Mouse (Mus musculus): Measurements from ENCODE around the gene Pla2g2c. TPM values are rescaled to one million over a fixed set of nuclear protein-coding genes. Genes with fewer than 3 reads are reported as not detected.

Pla2g2c gene
- polyA plus RNA-seq (2012; rRNA removed; ENCODE audit: low replicate concordance), result not detected in 2 replicates

DNA sequence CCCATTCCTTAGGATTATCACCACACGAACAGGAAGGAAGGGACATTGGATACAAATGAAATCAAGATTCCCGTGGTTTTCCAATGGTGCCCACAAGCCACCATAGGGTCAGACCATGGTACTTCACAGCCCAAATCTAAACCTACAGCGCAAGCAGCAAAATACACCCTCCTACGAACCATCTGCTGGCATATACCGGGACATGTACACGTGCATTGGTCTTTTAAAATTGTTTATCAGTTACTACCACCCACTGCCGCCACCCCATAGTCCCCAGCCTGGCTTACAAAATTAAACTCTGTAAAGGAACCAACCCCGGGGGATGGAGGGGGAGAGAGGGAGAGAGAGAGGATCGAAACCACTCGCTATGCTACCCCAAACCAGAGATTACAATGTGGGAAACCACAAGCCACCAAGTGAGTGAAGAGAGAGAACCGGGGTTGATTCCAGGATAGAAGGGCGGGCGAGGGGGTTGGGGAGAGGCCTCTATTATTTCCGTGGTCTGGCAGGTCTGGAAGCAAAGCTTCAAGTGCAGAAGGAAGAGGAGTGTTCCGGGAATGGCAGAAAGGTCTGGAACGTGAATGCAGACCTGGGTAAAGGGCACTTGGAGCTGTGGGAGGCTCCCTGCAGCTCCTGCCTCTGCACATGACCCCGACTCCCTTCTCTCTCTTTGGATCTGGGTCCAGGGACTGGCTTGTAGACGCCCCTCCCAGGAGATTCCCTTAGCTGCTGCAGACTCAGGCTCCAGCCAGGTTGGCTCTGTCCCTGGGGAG lies at the start of gene Pla2g2c:
Pla2g2c (plus strand) TSS at position 439 of the 773 bp plus-strand sequence.

DNA sequence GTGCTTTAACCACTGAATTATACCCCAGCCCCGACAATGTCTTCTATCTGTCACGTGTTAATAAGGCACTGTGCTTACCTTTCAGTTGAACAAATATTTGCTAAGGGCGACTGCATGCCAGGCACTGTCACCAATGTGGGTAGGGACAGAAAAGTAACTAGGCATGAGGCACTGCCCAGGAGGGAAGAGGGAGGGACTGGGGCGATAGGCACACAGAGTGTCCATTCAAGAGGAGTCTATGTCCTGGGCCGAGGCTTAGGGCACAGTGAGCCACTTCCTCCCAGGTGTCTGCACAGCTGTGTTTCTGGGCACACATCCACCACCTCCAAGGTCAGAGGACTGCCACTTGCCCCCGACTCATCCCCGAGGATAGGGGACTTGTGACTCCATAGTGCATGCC lies 12.4 kb downstream of the Pla2g2c start, which contains the start of gene Ubxn10:
Ubxn10 (minus strand) TSS at position 137 of the 400 bp plus-strand sequence.

DNA sequence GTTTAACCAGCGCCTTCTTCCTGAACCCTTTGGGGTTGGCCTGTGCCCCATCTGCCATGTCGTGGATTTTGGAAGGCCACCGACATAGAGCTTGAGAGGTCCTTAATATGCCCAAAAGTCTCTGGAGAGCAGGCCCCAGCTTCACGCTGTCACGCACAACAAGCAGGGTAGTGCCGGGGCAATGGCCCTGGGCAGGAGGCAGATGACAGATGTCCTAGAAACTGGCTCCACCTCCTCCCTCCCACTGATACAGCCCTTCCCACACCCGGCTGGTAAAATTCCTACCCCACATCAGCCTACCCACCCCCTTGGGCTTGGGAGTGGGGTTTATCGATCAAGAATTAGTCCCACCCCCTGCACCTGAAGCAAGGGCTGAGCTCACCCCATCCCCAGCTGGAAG lies 32.8 kb downstream of the Pla2g2c start, which contains the start of gene Pla2g2f:
Pla2g2f (minus strand) TSS at position 211 of the 400 bp plus-strand sequence.

DNA sequence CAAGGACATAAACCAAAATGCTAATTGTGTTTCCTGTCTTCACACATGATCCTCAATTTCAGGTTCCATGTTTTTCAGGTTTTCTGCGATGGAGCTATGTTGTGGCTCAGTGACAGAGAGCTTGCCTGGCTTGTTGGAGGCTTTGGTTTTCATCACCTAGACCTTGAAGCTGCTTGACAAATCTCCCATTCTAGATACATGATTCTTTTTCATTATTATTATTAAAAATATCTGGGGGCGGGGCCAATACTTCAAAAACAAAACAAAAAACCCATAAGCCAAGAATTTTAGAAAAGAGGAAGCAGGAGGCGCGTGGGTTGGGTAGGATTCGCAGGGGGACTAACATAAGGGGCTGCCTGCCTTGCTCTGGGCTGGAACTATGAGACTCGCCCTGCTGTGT lies 50.8 kb downstream of the Pla2g2c start, which contains the start of gene Pla2g2d:
Pla2g2d (plus strand) TSS at position 301 of the 400 bp plus-strand sequence.

Other genes starting within 250 kb of the Pla2g2c start
- gene Vwa5b1, start 88.9 kb upstream of the Pla2g2c start, polyA plus RNA-seq (2012; rRNA removed; ENCODE audit: low replicate concordance), result not detected in 2 replicates
- 0.56 and 0.65 TPM in 2 replicates for gene Ubxn10, start 12.4 kb downstream of the Pla2g2c start, polyA plus RNA-seq (2012; rRNA removed; ENCODE audit: low replicate concordance)
- gene Pla2g2f, start 32.8 kb downstream of the Pla2g2c start, polyA plus RNA-seq (2012; rRNA removed; ENCODE audit: low replicate concordance), result 0.14 and 6.7 TPM in 2 replicates
- gene Pla2g2d, start 50.9 kb downstream of the Pla2g2c start, polyA plus RNA-seq (2012; rRNA removed; ENCODE audit: low replicate concordance), result 40.9 and 63.8 TPM in 2 replicates
- 4.8 and 5.6 TPM in 2 replicates for gene Pla2g5, start 138.7 kb downstream of the Pla2g2c start, polyA plus RNA-seq (2012; rRNA removed; ENCODE audit: low replicate concordance)
- not detected in 2 replicates for gene Gm13030, start 149.2 kb downstream of the Pla2g2c start, polyA plus RNA-seq (2012; rRNA removed; ENCODE audit: low replicate concordance)
- 3.1 and 3.3 TPM in 2 replicates for gene Pla2g2e, start 153.2 kb downstream of the Pla2g2c start, polyA plus RNA-seq (2012; rRNA removed; ENCODE audit: low replicate concordance)
- gene Otud3, start 189.2 kb downstream of the Pla2g2c start, polyA plus RNA-seq (2012; rRNA removed; ENCODE audit: low replicate concordance), result 5.3 and 6.0 TPM in 2 replicates
- gene Rnf186, start 242.3 kb downstream of the Pla2g2c start, polyA plus RNA-seq (2012; rRNA removed; ENCODE audit: low replicate concordance), result 0.14 and 0.20 TPM in 2 replicates
- gene Tmco4, start 248.1 kb downstream of the Pla2g2c start, polyA plus RNA-seq (2012; rRNA removed; ENCODE audit: low replicate concordance), result 18.7 and 24.4 TPM in 2 replicates

Data from mammary gland, adult 2 months (tissue).